Mouse (Mus musculus): ENCODE results near the gene Inpp5k. TPM values are rescaled to one million over a fixed set of nuclear protein-coding genes. Genes with fewer than 3 reads are reported as not detected.

The Inpp5k gene
- total and polyA plus RNA-seq, 2 experiments from 2014 or later = 43.7 to 50.0 TPM

DNA sequence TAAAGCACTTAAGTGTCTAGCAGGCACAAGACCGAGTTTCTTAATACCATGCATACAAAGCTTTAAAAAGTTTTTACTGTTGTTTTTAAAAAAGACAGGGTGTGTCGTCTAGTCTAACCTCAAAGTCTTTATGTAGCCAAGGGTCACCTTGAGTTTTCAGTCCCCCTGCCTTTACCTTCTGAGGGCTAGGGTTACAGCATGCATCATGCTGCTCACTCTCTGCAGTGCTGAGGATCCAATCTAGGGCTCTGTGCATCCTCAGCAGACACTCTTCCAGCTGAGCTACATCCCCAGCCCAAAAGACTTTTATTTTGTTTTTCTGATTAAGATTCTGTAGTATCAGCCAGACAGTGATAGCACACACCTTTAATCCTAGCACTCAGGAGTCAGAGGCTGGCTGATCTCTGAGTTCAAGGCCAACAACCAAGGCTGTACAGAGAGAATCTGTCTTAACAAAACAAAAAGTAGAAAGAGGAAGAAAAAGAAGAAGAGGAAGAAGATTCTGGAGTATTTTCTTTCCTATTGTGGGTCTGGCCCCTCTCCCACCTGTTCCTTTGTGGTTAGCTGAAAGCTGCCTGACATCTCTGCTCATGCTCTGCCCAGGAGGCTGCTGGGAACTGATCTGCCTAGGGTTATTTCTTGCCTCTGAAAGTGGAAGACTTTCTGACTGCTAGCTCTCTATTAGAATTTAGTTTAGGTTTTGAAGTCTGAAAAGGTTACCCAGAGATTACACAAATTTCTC, 8.0 kb upstream of the Inpp5k start:
- ATAC-seq (ENCODE audit: low FRiP score) (no peak), DNase-seq (ENCODE audit: low spot score) (no peak)
- H3K9me3 ChIP-seq (ENCODE audit: low read length) = no peaks in the 10 kb centered on the region
- peaks cover 52% of the 10 kb centered on the region for H3K36me3 ChIP-seq (ENCODE audit: insufficient read depth, low read length)
- 89% methylated on average over 2 of the region's 2 CpGs for WGBS
- TF ChIP-seq CTCF (IDR thresholded peaks at IDR 0.05) = no peak
- H3K4me3 ChIP-seq (ENCODE audit: low read depth, low read length) = no peak overlapping the region
- no peaks in the 10 kb centered on the region for H3K27me3 ChIP-seq (ENCODE audit: insufficient read depth, low read length)
- no peak overlapping the region for H3K27ac ChIP-seq (ENCODE audit: low read depth, low read length)
- H3K9ac ChIP-seq (replicated peaks; ENCODE audit: low read length, poor library complexity, severe bottlenecking) = no peak overlapping the region
- no peak overlapping the region for H3K4me2 ChIP-seq (ENCODE audit: low read depth, low read length, poor library complexity, severe bottlenecking)
- no peaks in the 10 kb centered on the region for H3K4me1 ChIP-seq (ENCODE audit: insufficient read depth, low read length)

GRCm38 (mm10) chr11:75624102-75624554, 6.7 kb upstream of the Inpp5k start:
- H3K9ac ChIP-seq (replicated peaks; ENCODE audit: low read length, poor library complexity, severe bottlenecking) = no peak overlapping the region
- H3K36me3 ChIP-seq (ENCODE audit: insufficient read depth, low read length) = peaks cover 58% of the 10 kb centered on the region
- no peaks in the 10 kb centered on the region for H3K27me3 ChIP-seq (ENCODE audit: insufficient read depth, low read length)
- H3K27ac ChIP-seq (ENCODE audit: low read depth, low read length) = no peak overlapping the region
- TF ChIP-seq CTCF (IDR thresholded peaks at IDR 0.05) = no peak
- no peak overlapping the region for H3K4me3 ChIP-seq (ENCODE audit: low read depth, low read length)
- H3K9me3 ChIP-seq (ENCODE audit: low read length) = no peaks in the 10 kb centered on the region
- no peak for ATAC-seq (ENCODE audit: low FRiP score)
- DNase-seq (ENCODE audit: low spot score) = no peak
- 85% methylated on average over 2 of the region's 2 CpGs for WGBS
- no peak overlapping the region for H3K4me2 ChIP-seq (ENCODE audit: low read depth, low read length, poor library complexity, severe bottlenecking)
- H3K4me1 ChIP-seq (ENCODE audit: insufficient read depth, low read length) = no peaks in the 10 kb centered on the region

- ATAC-seq (ENCODE audit: low FRiP score) (no peak), DNase-seq (ENCODE audit: low spot score) (no peak)
- Histone ChIP-seq H3K27ac (ENCODE audit: low read depth, low read length) (no peak overlapping the region), H3K4me3 (ENCODE audit: low read depth, low read length) (no peak overlapping the region), H3K9ac (replicated peaks; ENCODE audit: low read length, poor library complexity, severe bottlenecking) (no peak overlapping the region), H3K4me2 (ENCODE audit: low read depth, low read length, poor library complexity, severe bottlenecking) (no peak overlapping the region), H3K4me1 (ENCODE audit: insufficient read depth, low read length) (no peaks in the 10 kb centered on the region), H3K9me3 (ENCODE audit: low read length) (no peaks in the 10 kb centered on the region), H3K27me3 (ENCODE audit: insufficient read depth, low read length) (no peaks in the 10 kb centered on the region), H3K36me3 (ENCODE audit: insufficient read depth, low read length) (peaks cover 42% of the 10 kb centered on the region)
- 89% methylated on average over 4 of the region's 4 CpGs for WGBS
- TF ChIP-seq CTCF (IDR thresholded peaks at IDR 0.05) = no peak
Observed at GRCm38 (mm10) chr11:75625820-75626219, 5.0 kb upstream of the Inpp5k start.

- ATAC-seq (ENCODE audit: low FRiP score) (no peak), DNase-seq (ENCODE audit: low spot score) (no peak)
- peak overlapping the region; percentile 44 for H3K9ac ChIP-seq (replicated peaks; ENCODE audit: low read length, poor library complexity, severe bottlenecking)
- no peak for TF ChIP-seq CTCF (IDR thresholded peaks at IDR 0.05)
- H3K27ac ChIP-seq (ENCODE audit: low read depth, low read length) = peak overlapping the region; percentile 67; the same call in 1 of the 2 replicates
- peaks cover 9% of the 10 kb centered on the region for H3K4me1 ChIP-seq (ENCODE audit: insufficient read depth, low read length)
- peak overlapping the region; percentile 63 for H3K4me3 ChIP-seq (ENCODE audit: low read depth, low read length)
- H3K36me3 ChIP-seq (ENCODE audit: insufficient read depth, low read length) = peaks cover 35% of the 10 kb centered on the region
- no peaks in the 10 kb centered on the region for H3K9me3 ChIP-seq (ENCODE audit: low read length)
- no peaks in the 10 kb centered on the region for H3K27me3 ChIP-seq (ENCODE audit: insufficient read depth, low read length)
- peak overlapping the region; percentile 74 for H3K4me2 ChIP-seq (ENCODE audit: low read depth, low read length, poor library complexity, severe bottlenecking)
- WGBS = 16% methylated on average over 5 of the region's 5 CpGs
Observed at GRCm38 (mm10) chr11:75630098-75630497, 690 bp upstream of the Inpp5k start.

DNA sequence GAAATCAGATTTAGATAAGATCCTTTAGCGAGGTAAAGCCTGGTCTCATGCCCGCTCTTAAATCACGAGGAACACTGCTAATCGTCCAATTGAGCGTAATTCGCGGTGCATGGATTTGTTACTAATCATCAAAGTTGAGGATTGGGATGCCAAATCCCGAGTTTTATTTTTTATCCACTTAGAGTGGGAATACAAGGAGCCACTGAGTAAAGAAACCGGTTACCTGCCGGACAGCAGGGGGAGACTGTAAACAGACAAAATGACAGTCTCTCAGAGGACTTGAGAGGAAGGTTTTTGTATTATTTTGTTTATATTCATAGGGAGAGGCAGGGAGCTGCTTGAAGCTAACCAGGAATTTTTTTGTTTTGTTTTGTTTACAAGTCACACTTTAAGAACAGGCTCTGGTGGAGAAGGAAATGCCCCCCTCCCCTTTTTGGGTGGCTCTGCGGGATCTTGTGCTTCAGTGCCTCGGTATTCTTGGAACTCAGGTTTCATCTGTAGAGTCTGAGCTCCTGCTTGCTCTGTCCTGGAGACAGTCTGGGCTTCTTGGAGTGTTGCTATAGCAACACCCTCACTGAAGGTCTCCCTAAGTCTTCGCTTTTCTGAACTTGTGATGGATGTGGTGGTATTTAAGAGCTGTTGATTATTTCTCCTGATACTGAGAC, 905 bp downstream of the Inpp5k start:
- DNase-seq (ENCODE audit: low spot score) = peak; percentile 38
- no peaks in the 10 kb centered on the region for H3K9me3 ChIP-seq (ENCODE audit: low read length)
- peak; percentile 63 for TF ChIP-seq CTCF (IDR thresholded peaks at IDR 0.05)

DNA sequence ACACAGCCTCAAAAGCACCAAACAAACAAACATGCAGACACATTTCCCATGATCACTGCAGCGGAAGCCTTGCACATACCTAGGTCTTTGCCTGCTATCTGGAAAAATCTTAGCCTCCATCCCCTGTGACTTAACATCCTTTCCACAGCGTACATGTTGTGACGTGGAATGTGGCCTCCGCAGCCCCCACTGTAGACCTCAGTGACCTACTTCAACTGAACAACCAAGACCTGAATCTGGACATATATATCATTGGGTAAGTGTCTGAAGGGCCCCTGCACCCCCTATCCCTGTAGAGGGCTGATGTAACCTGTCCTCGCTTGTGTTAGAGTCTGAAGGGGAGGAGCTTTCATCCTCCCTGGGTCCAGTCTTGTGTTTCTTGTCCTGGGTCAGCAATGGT, 2.1 kb downstream of the Inpp5k start:
- TF ChIP-seq CTCF (IDR thresholded peaks at IDR 0.05) = no peak
- Histone ChIP-seq H3K27me3 (ENCODE audit: insufficient read depth, low read length) (no peaks in the 10 kb centered on the region), H3K27ac (ENCODE audit: low read depth, low read length) (no peak overlapping the region), H3K4me2 (ENCODE audit: low read depth, low read length, poor library complexity, severe bottlenecking) (no peak overlapping the region), H3K9ac (replicated peaks; ENCODE audit: low read length, poor library complexity, severe bottlenecking) (no peak overlapping the region), H3K9me3 (ENCODE audit: low read length) (no peaks in the 10 kb centered on the region), H3K36me3 (ENCODE audit: insufficient read depth, low read length) (peaks cover 24% of the 10 kb centered on the region), H3K4me3 (ENCODE audit: low read depth, low read length) (no peak overlapping the region), H3K4me1 (ENCODE audit: insufficient read depth, low read length) (peaks cover 9% of the 10 kb centered on the region)
- WGBS = 92% methylated on average over 5 of the region's 5 CpGs
- ATAC-seq (ENCODE audit: low FRiP score) (no peak), DNase-seq (ENCODE audit: low spot score) (no peak)

More for the DNA sequence above, 905 bp downstream of the Inpp5k start:
- no peak for ATAC-seq (ENCODE audit: low FRiP score)
- no peaks in the 10 kb centered on the region for H3K27me3 ChIP-seq (ENCODE audit: insufficient read depth, low read length)
- H3K4me3 ChIP-seq (ENCODE audit: low read depth, low read length) = peak overlapping the region; percentile 63
- peak overlapping the region; percentile 74 for H3K4me2 ChIP-seq (ENCODE audit: low read depth, low read length, poor library complexity, severe bottlenecking)
- H3K4me1 ChIP-seq (ENCODE audit: insufficient read depth, low read length) = peaks cover 9% of the 10 kb centered on the region
- no peak overlapping the region; the same call in 1 of the 2 replicates for H3K27ac ChIP-seq (ENCODE audit: low read depth, low read length)
- H3K9ac ChIP-seq (replicated peaks; ENCODE audit: low read length, poor library complexity, severe bottlenecking) = peak overlapping the region; percentile 67
- WGBS = 6% methylated on average over 13 of the region's 13 CpGs
- peaks cover 26% of the 10 kb centered on the region for H3K36me3 ChIP-seq (ENCODE audit: insufficient read depth, low read length)
